Mouse (Mus musculus) liver, embryonic 11.5 days (tissue): ENCODE data around the gene Zfp61. TPM values are rescaled to one million over a fixed set of nuclear protein-coding genes. Genes with fewer than 3 reads are reported as not detected.
A peak's percentile ranks its signal among the peaks of the same experiment; 100 is the strongest.
"Not testable (repeated sequence)": the region's sequence is repeated elsewhere in the genome, so short reads cannot be mapped to it uniquely, and the experiment has no call there.

Experiments used
- ATAC-seq: fragments of 200-750 bp; cut with Nextera tagmentation; replicated peaks from 2 replicates; pipeline ENCODE4 v1.8.0; 2017; ENCODE audit warnings: moderate number of reproducible peaks, mild to moderate bottlenecking, moderate TSS enrichment, moderate library complexity; ENCODE audit not compliant: low FRiP score
- DNase-seq: peaks from one replicate; pipeline ENCODE4 v3.0.0-alpha.2; 2017; ENCODE audit warnings: low spot score
- H3K27ac ChIP-seq: fragments of 300-500 bp; sonication (generic); 2 replicates; pipeline ENCODE4 v1.5.1; 2014; ENCODE audit warnings: mild to moderate bottlenecking, low read depth, low read length, control low read depth
- H3K27me3 ChIP-seq: fragments of 300-500 bp; sonication (generic); replicated peaks from 2 replicates; pipeline ENCODE4 v1.6.1; 2014; ENCODE audit warnings: low read length, mixed read lengths; ENCODE audit not compliant: control insufficient read depth, insufficient read depth
- H3K36me3 ChIP-seq: fragments of 300-500 bp; sonication (generic); 2 replicates; pipeline ENCODE4 v1.6.1; 2014; ENCODE audit warnings: mild to moderate bottlenecking, low read length, moderate library complexity, mixed read lengths; ENCODE audit not compliant: control insufficient read depth, insufficient read depth
- H3K4me1 ChIP-seq: fragments of 300-500 bp; sonication (generic); replicated peaks from 2 replicates; pipeline ENCODE4 v1.6.1; 2014; ENCODE audit warnings: low read length, mixed read lengths; ENCODE audit not compliant: control insufficient read depth, insufficient read depth
- H3K4me2 ChIP-seq: fragments of 300-500 bp; sonication (generic); 2 replicates; pipeline ENCODE4 v1.6.1; 2014; ENCODE audit warnings: mild to moderate bottlenecking, control low read depth, moderate library complexity
- H3K4me3 ChIP-seq: fragments of 300-500 bp; sonication (generic); 2 replicates; pipeline ENCODE4 v1.5.1; 2014; ENCODE audit warnings: low read depth, low read length, control low read depth
- H3K9ac ChIP-seq: fragments of 300-500 bp; sonication (generic); 2 replicates; pipeline ENCODE4 v1.6.1; 2014; ENCODE audit warnings: low read depth, low read length, control low read depth
- H3K9me3 ChIP-seq: fragments of 300-500 bp; sonication (generic); 2 replicates; pipeline ENCODE4 v1.6.1; 2016; ENCODE audit warnings: low read length, inconsistent platforms, mixed read lengths; ENCODE audit not compliant: control insufficient read depth
- WGBS: fragments of 180-500 bp; shearing (Covaris S2); extraction: QIAGEN DNeasy Blood & Tissue Kit; methylation state at CpG from one replicate; pipeline ENCODE4 v1.1.7; 2014; 5-methylcytosine and 5-hydroxymethylcytosine counted together
- polyA plus RNA-seq: library from polyadenylated mRNA; unstranded; fragments of >200 nt; fragmentation: Nextera tagmentation; extraction: Ambion mirVana; gene quantifications from 2 replicates; pipeline ENCODE4 v1.2.1, GENCODE M21; 2014

Zfp61 gene
- polyA plus RNA-seq, 1 experiment from 2014 or later = 10.8 TPM

DNA sequence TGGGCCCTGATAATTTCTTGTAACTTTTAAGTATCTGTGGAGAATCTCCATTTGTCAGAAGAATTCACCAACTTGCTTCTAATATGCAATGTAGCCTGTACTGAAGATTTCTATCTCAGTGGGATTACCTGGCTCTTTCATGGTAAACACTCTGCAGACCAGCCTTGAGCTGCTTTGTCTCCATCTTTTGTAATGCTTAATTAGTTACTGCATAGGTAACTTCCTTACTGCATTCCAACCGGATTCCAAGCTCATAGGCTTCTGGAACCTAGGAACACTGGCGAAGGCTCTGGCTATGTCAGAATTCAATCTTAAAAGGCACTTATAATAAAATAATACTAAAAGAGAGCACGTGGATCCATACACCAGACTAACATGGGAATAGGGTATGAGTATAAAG lies 22.3 kb downstream of the Zfp61 start:
- 83% methylated on average over 3 of the region's 3 CpGs for WGBS
- ATAC-seq = not testable (repeated sequence)

DNA sequence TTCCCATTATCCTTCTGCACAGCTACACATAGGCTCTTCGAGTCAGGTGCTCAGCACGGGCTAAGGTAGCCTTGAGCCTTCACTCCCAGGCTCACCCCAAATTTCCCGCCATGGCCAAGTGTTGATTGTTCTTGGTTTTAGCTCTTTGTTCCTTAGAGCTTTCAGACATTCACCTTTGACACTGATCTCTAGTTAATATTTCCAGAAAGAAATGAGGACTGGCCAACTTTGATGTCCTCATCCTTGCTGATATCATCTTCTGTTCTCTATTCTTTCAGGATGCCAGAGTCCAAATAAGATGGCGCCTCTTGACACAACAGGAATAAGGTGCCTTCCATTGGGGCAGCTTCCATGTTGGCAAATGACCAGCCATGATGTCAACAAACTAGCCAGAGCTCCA lies 26.6 kb downstream of the Zfp61 start:
- Histone ChIP-seq H3K27me3 (no peaks in the 10 kb centered on the region), H3K27ac (no peak overlapping the region), H3K4me3 (no peak overlapping the region), H3K9ac (no peak overlapping the region), H3K9me3 (no peaks in the 10 kb centered on the region), H3K4me1 (no peaks in the 10 kb centered on the region), H3K36me3 (peaks cover 10% of the 10 kb centered on the region), H3K4me2 (no peak overlapping the region)
- 90% methylated on average over 4 of the region's 4 CpGs for WGBS
- DNase-seq (no peak), ATAC-seq (no peak)

More for the DNA sequence above, 22.3 kb downstream of the Zfp61 start:
- not testable (repeated sequence) for H3K27me3 ChIP-seq, H3K36me3 ChIP-seq, H3K4me1 ChIP-seq, H3K9ac ChIP-seq, DNase-seq, H3K27ac ChIP-seq, H3K4me2 ChIP-seq, H3K4me3 ChIP-seq, H3K9me3 ChIP-seq

DNA sequence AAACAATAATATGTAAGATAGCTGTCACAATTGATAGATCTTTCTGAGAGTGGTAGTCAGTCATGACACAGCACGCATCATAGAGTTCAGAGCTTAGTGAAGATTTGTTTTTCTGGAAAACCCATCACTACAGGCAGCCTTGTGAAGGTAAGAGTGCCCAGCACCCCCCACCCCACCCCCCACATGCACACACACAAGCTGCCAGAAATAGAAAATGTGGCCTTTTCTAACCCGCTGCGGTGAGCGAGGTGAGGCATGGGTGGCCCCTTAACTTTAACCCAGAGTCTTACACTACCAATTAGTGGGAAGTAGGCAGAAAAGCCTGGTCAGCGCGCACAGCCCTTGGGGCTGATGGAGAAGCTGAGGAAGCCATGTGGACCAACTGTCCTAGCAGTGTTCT lies 29.8 kb downstream of the Zfp61 start:
- Histone ChIP-seq H3K27me3 (no peaks in the 10 kb centered on the region), H3K36me3 (peaks cover 7% of the 10 kb centered on the region), H3K9ac (no peak overlapping the region), H3K9me3 (no peaks in the 10 kb centered on the region), H3K4me3 (no peak overlapping the region), H3K4me2 (no peak overlapping the region), H3K27ac (no peak overlapping the region), H3K4me1 (no peaks in the 10 kb centered on the region)
- ATAC-seq = no peak
- 90% methylated on average over 6 of the region's 6 CpGs for WGBS
- no peak for DNase-seq

DNA sequence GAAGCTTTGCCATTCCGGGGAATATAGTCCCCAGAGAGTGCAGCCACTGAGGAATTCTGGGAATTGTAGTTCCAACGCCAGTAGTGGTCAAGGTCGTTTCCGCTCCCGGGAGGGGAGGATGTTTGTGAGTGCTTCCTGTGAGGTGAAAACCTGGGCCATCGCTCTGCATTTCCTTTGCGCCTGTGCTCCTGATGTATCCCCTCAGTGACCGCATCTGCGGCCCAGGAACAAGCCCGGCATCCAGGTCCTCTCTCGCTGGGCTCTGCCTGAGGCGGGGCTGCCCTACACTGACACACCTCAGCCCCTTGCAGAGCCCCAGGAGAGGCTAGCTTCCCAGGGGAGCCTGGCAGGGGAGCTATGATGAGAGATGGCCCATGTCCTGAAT lies 30.8 kb downstream of the Zfp61 start, which contains the start of gene Zfp93:
Zfp93 (plus strand) TSS at position 133 of the 385 bp plus-strand sequence.
- Histone ChIP-seq H3K4me1 (no peaks in the 10 kb centered on the region), H3K27ac (no peak within 1 kb of the TSS), H3K27me3 (no peaks in the 10 kb centered on the region), H3K9ac (peak within 1 kb of the TSS; percentile 67), H3K4me3 (peak within 1 kb of the TSS; percentile 67), H3K9me3 (no peaks in the 10 kb centered on the region), H3K36me3 (peaks cover 7% of the 10 kb centered on the region), H3K4me2 (peak within 1 kb of the TSS; percentile 77)
- 2% methylated on average over 12 of the region's 12 CpGs for WGBS
- ATAC-seq = peak; percentile 94
- DNase-seq = peak; percentile 79

DNA sequence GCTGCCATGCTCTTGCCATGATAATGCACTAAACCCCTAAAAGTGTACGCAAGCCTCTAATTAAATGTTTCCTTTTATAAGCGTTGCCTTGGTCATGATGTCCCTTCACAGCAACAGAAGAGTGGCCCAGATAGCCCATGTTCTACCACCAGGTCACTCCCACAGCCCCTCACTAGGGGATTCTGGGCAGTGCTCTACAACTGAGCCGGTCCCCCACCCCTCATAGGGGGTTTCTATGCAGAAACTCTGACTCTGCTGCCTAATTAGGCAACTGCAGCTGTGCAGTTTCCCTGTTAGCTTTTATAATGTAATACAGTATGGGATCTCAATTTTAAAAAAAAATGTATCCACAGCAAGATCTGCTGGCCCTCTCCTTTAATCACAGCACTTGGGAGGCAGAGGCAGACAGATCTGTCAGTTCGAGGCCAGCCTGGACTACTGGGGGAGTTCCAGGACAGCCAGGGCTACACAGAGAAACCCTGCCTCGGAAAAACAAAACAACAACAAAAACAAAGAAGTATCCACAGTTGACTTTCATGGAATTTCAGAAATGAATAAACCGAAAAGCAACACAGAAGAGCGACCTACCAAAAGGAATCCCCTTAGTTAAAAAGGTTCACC lies 31.3 kb downstream of the Zfp61 start:
- Histone ChIP-seq H3K36me3 (peaks cover 2% of the 10 kb centered on the region), H3K4me3 (peak overlapping the region; percentile 67), H3K4me2 (peak overlapping the region; percentile 77), H3K27me3 (no peaks in the 10 kb centered on the region), H3K9ac (peak overlapping the region; percentile 67), H3K27ac (no peak overlapping the region), H3K9me3 (no peaks in the 10 kb centered on the region), H3K4me1 (no peaks in the 10 kb centered on the region)
- ATAC-seq (peak; percentile 13; the same call in 1 of the 2 replicates), DNase-seq (no peak)
- 36% methylated on average over 7 of the region's 7 CpGs for WGBS

DNA sequence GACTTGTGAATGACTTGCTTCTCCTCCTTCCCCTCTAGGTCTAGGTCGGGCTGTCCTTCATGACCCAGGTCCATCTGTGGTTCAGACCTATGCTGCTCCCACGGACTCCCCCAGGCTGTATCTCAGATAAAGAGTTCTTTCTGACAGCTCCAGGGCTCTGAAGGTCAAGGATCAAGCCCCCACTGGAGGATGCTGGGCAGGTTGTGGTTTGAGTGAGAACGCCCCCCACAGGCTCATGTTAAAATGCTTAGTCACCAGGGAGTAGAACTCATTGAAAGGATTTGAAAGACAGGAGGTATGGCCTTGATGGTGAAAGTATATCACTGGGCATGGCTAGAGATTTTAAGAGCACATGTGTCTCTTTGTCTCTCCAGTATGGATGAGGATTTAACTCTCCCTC lies 31.8 kb downstream of the Zfp61 start:
- H3K9ac ChIP-seq = no peak overlapping the region
- 65% methylated on average over 3 of the region's 3 CpGs for WGBS

DNA sequence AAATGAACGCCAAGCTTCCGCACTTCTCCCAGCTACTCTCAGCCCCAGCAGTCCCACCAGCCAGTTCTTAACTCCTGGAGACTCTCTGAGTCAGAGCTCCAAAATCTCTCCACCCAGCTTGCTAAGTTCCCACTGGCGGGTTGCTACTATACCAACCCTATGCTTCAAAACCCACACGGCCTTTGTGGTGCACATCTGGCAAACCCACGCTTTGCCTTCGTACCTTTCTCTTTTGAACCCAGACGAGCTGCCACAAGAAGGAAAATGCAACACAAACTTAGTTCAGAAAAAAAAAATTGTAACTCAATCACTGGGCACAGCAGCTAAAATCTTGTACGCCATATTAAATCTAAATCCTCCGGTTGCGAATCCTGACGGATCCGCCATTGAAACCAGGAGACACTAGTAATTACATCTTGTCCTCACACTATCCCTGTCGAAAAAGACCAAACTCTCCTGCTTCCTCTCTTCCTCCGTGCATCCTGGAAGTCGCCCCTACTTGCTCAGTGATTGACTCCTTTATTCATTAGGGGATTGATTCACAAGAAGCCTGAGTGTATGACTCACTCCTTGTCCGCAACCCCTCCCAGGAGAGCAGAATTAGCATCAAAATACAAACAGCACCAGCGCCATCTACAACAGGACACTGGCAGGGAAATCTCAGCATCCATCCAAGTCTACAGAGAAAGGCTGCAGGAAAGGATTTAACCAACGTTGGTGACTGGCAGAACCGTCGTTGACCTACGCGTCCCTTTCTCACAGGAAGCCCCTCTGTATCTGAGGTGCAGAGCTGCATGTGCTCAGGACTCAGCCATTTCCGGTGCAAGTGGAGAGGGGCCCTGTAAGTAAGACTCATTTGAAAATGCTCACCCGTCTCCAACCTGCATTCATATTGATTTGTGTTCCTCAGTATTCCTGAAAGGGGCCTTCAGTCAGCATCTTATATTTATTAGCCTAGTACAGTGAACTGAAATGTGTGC lies 32.6 kb downstream of the Zfp61 start:
- Histone ChIP-seq H3K9me3 (no peaks in the 10 kb centered on the region), H3K9ac (no peak overlapping the region), H3K27ac (no peak overlapping the region), H3K4me3 (no peak overlapping the region), H3K36me3 (no peaks in the 10 kb centered on the region), H3K4me1 (no peaks in the 10 kb centered on the region), H3K27me3 (no peaks in the 10 kb centered on the region), H3K4me2 (no peak overlapping the region)
- no peak for DNase-seq
- no peak for ATAC-seq
- 72% methylated on average over 24 of the region's 24 CpGs for WGBS

More for the DNA sequence above, 31.8 kb downstream of the Zfp61 start:
- H3K27ac ChIP-seq = no peak overlapping the region
- H3K4me1 ChIP-seq = no peaks in the 10 kb centered on the region
- ATAC-seq (no peak), DNase-seq (no peak)
- H3K4me2 ChIP-seq = no peak overlapping the region
- H3K27me3 ChIP-seq = no peaks in the 10 kb centered on the region
- H3K4me3 ChIP-seq = no peak overlapping the region
- no peaks in the 10 kb centered on the region for H3K9me3 ChIP-seq
- no peaks in the 10 kb centered on the region for H3K36me3 ChIP-seq

DNA sequence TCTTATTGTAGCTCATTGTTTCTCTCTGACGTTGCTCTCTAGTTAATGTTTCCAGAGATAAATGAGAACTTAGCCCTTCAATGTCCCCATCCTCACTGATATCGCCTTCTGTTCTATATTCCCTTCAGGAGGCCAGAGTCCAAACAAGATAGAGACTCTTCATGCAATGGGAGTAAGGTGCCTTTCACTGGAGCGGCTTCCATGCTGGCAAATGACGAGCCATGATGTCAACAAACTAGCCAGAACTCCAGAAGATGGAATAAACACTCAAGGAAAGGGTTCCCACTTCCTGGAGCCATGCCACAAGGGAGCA lies 41.1 kb downstream of the Zfp61 start:
- no peaks in the 10 kb centered on the region for H3K9me3 ChIP-seq
- DNase-seq (no peak), ATAC-seq (no peak)
- no peak overlapping the region for H3K9ac ChIP-seq
- no peaks in the 10 kb centered on the region for H3K36me3 ChIP-seq
- H3K4me2 ChIP-seq = no peak overlapping the region
- H3K27me3 ChIP-seq = no peaks in the 10 kb centered on the region
- 79% methylated on average over 4 of the region's 4 CpGs for whole genome bisulfite sequencing
- H3K4me3 ChIP-seq = no peak overlapping the region
- no peaks in the 10 kb centered on the region for H3K4me1 ChIP-seq
- H3K27ac ChIP-seq = no peak overlapping the region
